Comparison of ENCODE assay signal across 8 mouse cellular contexts in the genomic region with DNA sequence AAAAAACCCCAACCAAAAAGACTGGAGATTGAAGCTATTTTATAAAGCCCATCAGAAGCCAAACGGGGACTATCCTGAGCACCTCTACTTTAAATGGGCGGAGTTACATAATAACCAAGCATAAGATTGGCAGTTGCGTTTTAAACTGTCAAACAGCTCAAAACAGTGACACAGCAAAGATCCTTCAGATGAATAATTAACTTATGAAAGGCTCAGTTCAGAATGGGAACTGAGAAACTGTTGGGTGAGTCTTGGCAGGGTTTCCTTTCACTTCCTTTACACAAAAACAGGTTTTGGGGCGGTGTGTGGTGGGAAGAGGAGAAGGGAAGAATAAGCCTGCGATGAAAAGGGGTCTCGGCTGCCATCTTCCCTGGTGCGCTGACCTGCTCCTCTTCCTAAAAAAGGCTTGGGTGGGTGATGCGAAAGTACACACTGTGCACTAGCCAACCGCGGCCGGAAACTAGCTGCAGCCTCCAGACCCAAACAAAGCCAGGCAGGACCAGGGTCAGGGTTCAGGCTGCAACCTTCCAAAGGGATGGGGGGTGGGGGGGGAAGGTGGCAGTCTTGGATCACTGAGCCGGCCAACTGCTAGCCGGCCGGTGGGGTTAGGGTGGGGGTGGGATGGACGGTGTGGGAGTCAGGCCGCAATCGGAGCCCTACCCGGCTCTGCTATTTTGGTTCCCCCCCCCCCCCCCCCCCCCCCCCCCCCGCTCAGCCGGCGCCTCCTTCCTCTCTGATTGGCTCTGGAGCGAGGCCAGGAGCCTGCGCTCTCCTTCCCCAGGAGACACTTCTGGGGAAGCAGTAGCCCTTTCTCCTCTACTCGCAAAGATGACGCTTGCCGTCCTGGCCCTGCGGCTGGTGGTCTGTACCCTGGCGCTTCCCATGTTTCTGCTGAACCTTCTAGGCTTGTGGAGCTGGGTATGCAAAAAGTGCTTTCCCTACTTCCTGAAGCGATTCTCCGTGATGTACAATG. TPM values are rescaled to one million over a fixed set of nuclear protein-coding genes. Genes with fewer than 3 reads are reported as not detected.
A peak's percentile ranks its signal among the peaks of the same experiment; 100 is the strongest.
DNase-seq lines count a peak whose midpoint lies in the region; ATAC-seq lines count a peak whose summit lies in the region.

TSS of gene Mettl7a1 (plus strand) at position 122 of the 973 bp plus-strand sequence.

- peak within 1 kb of the TSS; percentile 84 for H3K4me3 ChIP-seq in erythroblast, embryonic 14.5 days (replicated peaks)
- peak within 1 kb of the TSS; percentile 48 for H3K4me3 ChIP-seq in heart, embryonic 11.5 days (ENCODE audit: low read depth, low read length)
- peak within 1 kb of the TSS; percentile 59 for H3K4me3 ChIP-seq in kidney, embryonic 16.5 days (ENCODE audit: low read length)

- peak within 1 kb of the TSS; percentile 65 for H3K9ac ChIP-seq in heart, embryonic 11.5 days (ENCODE audit: low read depth, low read length)
- peak within 1 kb of the TSS; percentile 71 for H3K9ac ChIP-seq in kidney, embryonic 16.5 days (replicated peaks; ENCODE audit: low read length)

- H3K27ac ChIP-seq in heart, embryonic 11.5 days (ENCODE audit: low read depth, low read length) = peak within 1 kb of the TSS; percentile 74
- peak within 1 kb of the TSS; percentile 92 for H3K27ac ChIP-seq in kidney, embryonic 16.5 days (ENCODE audit: low read length)

- no peaks in the 10 kb centered on the region for H3K9me3 ChIP-seq in erythroblast, embryonic 14.5 days (ENCODE audit: control insufficient read depth, low read length)
- H3K9me3 ChIP-seq in heart, embryonic 11.5 days (replicated peaks; ENCODE audit: control insufficient read depth, low read length) = no peaks in the 10 kb centered on the region
- no peaks in the 10 kb centered on the region for H3K9me3 ChIP-seq in kidney, embryonic 16.5 days (ENCODE audit: low read length)

- peak; percentile 54 for ATAC-seq in heart, embryonic 11.5 days (replicated peaks; ENCODE audit: insufficient number of reproducible peaks, low FRiP score, low TSS enrichment)
- ATAC-seq in kidney, embryonic 16.5 days (ENCODE audit: low FRiP score, low TSS enrichment) = peak; percentile 86

- H3K4me1 ChIP-seq in erythroblast, embryonic 14.5 days (ENCODE audit: control insufficient read depth) = peaks cover 64% of the 10 kb centered on the region
- peaks cover 4% of the 10 kb centered on the region; the same call in 1 of the 2 replicates for H3K4me1 ChIP-seq in heart, embryonic 11.5 days (ENCODE audit: control insufficient read depth, insufficient read depth, low read length)
- peaks cover 8% of the 10 kb centered on the region; the same call in 1 of the 2 replicates for H3K4me1 ChIP-seq in kidney, embryonic 16.5 days (ENCODE audit: insufficient read depth, low read length)

- no peaks in the 10 kb centered on the region for H3K27me3 ChIP-seq in erythroblast, embryonic 14.5 days (ENCODE audit: control insufficient read depth)
- no peaks in the 10 kb centered on the region for H3K27me3 ChIP-seq in heart, embryonic 11.5 days (ENCODE audit: control insufficient read depth, insufficient read depth, low read length)
- H3K27me3 ChIP-seq in kidney, embryonic 16.5 days (ENCODE audit: insufficient read depth, low read length) = no peaks in the 10 kb centered on the region

- peak; percentile 77 for DNase-seq in CD4-positive helper T cell, adult 2 months (ENCODE audit: low read depth, low spot score)
- peak; percentile 65 for DNase-seq in brain, embryonic 18.5 days (ENCODE audit: low read depth, low spot score)
- DNase-seq in liver = peak; percentile 84
- DNase-seq in monocyte, adult 2 months (ENCODE audit: low read depth in 1 of 2, low spot score in 2 of 2) = peak; percentile 27 to 50
- DNase-seq in spleen, postnatal 36 days (ENCODE audit: low spot score in 2 of 2) = peak; percentile 76 to 81

- H3K4me2 ChIP-seq in heart, embryonic 11.5 days = peak within 1 kb of the TSS; percentile 68
- H3K4me2 ChIP-seq in kidney, embryonic 16.5 days (replicated peaks; ENCODE audit: low read depth, low read length) = peak within 1 kb of the TSS; percentile 77

- H3K36me3 ChIP-seq in erythroblast, embryonic 14.5 days (ENCODE audit: control insufficient read depth) = peaks cover 28% of the 10 kb centered on the region
- H3K36me3 ChIP-seq in heart, embryonic 11.5 days (ENCODE audit: control insufficient read depth, insufficient read depth, low read length) = no peaks in the 10 kb centered on the region
- H3K36me3 ChIP-seq in kidney, embryonic 16.5 days (ENCODE audit: insufficient read depth, low read length) = no peaks in the 10 kb centered on the region

- WGBS in heart, embryonic 11.5 days (ENCODE audit: insufficient replicate concordance) = 3% methylated on average over 22 of the region's 30 CpGs
- 4% methylated on average over 20 of the region's 30 CpGs for WGBS in kidney, embryonic 16.5 days

RNA-seq across cellular contexts. Expression of gene Mettl7a1, which starts in this region (rescaled TPM):
- polyA plus RNA-seq in erythroblast, embryonic 14.5 days (2012) = 9.7 and 12.9 TPM in 2 replicates
- polyA plus RNA-seq in heart, embryonic 11.5 days (2014; fragmentation: Nextera tagmentation; extraction: Ambion mirVana) = 2.5 and 2.7 TPM in 2 replicates
- 15.5 and 19.0 TPM in 2 replicates for polyA plus RNA-seq in kidney, embryonic 16.5 days (2015; fragmentation: Nextera tagmentation; extraction: Ambion mirVana)

Comparison
In these comparisons a context has a peak if more than half of its experiments do, and no peak if none do; other contexts are left out.
1. Peak in every context shown above with its lines: DNase-seq, ATAC-seq, H3K4me3 ChIP-seq and H3K27ac ChIP-seq.